Mouse (Mus musculus) kidney, adult 2 months (tissue): ENCODE data around the gene Pappa.

Experiments used
- CTCF ChIP-seq: fragments of 200-500 bp; conservative IDR thresholded peaks from 2 replicates; pipeline ENCODE4 v1.5.1; 2011; ENCODE audit warnings: low read depth, mild to moderate bottlenecking, control low read depth, low read length, moderate library complexity, mixed read lengths; ENCODE audit not compliant: insufficient read depth, insufficient read length
- POLR2A ChIP-seq: fragments of 200-500 bp; IDR thresholded peaks from one replicate; pipeline ENCODE4 v1.6.1; 2011; ENCODE audit warnings: low read depth, low read length, control low read depth

GRCm38 (mm10) chr4:65402836-65403634, 279.1 kb downstream of the Pappa start:
- TF ChIP-seq CTCF: no peak
- no peak for TF ChIP-seq POLR2A
